Mouse (Mus musculus): ENCODE data around the gene Fgf15.
A peak's percentile ranks its signal among the peaks of the same experiment; 100 is the strongest.
"Not testable (repeated sequence)": the region's sequence is repeated elsewhere in the genome, so short reads cannot be mapped to it uniquely, and the experiment has no call there.

The Fgf15 gene

DNA sequence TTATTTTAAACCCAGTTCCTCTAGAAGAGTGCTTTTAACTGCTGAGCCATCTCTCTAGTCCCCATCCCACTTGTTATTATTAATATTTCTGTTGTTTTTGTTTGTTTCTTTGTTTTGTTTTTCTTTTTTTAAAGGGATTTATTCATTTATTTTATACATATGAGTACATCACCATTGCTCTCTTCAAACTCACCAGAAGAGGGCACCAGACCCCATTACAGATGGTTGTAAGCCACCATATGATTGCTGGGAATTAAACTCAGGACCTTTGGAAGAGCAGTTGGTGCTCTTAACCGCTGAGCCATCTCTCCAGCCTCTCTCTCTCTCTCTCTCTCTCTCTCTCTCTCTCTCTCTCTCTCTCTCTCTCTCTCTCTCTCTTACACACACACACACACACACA, 5.7 kb upstream of the Fgf15 start:
- DNase-seq (ENCODE audit: low spot score) = not testable (repeated sequence)

DNA sequence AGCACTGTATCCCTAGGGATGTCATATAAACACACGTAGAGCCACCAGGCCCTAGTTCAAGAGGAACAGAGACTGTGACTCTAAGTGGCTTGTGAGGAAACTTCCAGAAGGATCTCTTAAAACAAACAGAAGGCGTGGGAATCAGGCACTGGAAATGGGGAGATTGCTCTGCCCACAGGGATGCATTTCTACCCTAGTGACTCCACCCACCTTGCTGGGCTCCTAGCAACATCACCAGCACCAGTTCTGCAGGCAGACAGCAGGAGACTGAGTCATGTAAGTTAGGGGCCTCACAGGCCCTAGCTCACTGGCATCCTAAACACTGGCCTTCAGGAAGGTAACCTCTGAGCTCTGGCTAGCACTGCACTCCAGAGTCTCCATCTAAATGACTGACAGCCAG, 4.5 kb upstream of the Fgf15 start:
- DNase-seq (ENCODE audit: low spot score) = no peak

DNA sequence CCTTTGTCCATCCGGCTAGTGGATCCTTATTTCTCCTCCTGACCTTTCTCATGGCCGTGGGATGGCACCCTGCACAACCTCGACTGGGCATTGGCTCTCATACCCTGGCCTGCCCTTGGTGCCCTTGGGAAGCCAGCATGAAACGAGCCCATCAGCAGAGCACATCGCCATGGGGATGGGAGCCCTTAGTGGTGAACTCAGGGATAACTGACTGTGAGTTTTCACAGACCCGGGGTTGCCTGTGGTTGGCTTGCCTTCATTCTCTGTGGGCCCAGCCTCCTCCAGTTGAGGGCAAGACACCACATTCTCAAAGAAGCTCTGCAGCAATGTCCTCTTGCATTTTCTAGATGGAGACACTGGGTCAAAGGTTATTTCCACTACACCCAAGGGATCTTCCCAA, 4.0 kb upstream of the Fgf15 start:
- DNase-seq (ENCODE audit: low spot score) = no peak

DNA sequence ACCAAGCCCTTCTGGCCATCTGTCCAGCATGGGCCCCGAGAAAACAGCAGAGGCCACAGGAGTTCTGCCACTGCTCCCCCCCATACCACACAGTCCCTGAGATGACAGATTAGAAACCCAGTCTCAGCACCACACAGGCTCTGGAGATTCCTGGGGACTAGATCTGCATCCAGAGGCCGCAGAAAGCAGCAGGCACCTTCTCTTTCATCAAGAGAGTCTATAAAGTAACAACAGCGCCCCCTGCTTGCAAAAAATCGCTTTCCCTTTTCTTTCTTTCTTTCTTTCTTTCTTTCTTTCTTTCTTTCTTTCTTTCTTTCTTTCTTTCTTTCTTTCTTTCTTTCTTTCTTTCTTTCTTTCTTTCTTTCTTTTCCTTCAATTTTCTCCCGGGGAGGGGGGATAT, 2.1 kb upstream of the Fgf15 start:
- no peak for DNase-seq (ENCODE audit: low spot score)

DNA sequence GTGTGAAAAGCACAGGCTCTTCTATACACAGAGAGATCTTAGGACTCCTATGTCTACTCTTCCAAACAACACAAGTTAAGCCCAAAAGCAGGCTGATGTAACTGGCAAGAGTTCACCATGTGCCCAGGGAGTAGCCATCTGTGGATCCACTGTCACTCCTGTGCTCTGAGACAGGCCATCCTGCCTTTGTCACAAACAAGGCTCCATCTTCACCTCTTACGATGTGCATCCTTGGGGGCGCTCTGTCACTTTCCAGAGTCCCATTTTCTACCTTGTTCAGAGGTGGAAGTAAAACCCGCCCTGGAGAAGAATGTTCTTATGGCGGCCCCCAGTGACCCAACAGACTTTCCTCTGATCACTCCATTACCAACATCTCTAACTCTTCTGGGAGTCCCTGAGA, 1.6 kb upstream of the Fgf15 start:
- no peak for DNase-seq (ENCODE audit: low spot score)

DNA sequence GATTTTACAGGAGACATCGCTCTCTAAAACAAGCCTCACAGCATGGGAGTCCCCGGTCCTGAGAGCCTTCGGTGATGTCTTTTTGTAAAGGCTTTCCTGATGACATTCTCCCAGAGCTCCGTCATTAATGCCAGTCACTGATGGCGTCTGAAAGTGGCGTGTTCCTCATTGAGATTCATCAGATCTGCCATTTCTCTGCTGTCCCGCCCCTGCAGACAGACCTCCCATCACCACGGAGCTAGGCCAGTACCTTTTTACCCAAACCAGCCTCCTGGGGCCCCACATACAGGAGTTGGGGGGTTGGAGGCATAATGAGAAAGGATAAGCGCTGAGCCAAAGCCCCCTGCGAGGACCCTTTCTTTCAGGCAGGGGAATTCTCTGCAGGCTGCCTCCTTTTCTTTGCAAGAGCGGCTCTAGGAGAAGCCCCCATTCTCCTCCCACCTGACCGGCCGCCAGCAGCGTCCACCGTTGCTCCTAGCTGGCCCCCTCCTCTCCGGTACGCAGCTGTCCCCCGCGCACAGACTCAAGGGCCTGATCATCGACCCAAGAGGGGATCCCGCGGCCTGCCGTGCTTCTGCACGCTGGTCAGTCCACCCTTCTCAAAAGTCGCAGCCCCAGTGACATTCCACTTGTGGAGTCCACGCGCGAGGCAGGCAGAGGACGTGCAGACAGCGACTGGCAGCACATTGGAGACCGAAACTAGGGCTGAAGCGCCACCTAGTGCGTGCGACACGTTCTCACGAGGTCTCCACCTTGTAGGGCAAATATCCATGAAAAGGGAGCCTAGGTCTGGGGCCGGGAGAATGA, 823 bp upstream of the Fgf15 start:
- DNase-seq (ENCODE audit: low spot score) = no peak

DNA sequence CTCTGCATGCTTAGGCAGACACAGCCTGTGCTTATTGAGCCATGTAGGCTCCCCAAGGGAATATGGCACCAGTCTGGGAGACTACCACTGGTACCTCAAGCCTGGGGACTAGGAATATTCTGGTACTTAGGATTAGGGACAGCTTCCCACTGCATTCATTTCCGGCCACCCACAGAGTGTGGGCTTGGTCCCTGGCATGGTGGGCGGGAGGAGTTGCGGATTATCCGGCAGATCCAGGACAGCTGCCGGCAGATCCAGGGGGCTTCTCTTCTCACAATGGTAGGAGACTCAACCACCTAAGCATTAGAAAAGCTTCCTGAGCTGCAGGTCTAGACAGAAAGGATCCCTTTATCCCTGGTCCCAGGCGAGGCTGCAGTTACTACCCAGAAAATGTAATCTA, 2.2 kb downstream of the Fgf15 start:
- no peak for DNase-seq (ENCODE audit: low spot score)

DNA sequence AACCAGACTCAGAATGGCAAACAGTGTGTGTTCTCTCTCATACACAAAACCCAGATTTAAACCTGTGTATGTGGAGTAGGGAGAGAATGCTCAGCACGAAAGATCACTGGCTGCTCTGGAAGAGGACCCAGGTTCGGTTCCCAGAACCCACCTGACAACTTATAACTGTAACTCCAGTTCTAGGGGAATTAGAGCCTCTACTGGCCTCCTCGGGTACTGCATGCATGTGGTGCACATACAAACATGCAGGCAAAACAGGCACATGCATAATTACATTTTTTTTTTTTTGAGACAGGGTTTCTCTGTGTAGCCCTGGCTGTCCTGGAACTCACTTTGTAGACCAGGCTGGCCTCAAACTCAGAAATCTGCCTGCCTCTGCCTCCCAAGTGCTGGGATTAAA, 9.2 kb downstream of the Fgf15 start:
- not testable (repeated sequence) for DNase-seq (ENCODE audit: low spot score)

DNA sequence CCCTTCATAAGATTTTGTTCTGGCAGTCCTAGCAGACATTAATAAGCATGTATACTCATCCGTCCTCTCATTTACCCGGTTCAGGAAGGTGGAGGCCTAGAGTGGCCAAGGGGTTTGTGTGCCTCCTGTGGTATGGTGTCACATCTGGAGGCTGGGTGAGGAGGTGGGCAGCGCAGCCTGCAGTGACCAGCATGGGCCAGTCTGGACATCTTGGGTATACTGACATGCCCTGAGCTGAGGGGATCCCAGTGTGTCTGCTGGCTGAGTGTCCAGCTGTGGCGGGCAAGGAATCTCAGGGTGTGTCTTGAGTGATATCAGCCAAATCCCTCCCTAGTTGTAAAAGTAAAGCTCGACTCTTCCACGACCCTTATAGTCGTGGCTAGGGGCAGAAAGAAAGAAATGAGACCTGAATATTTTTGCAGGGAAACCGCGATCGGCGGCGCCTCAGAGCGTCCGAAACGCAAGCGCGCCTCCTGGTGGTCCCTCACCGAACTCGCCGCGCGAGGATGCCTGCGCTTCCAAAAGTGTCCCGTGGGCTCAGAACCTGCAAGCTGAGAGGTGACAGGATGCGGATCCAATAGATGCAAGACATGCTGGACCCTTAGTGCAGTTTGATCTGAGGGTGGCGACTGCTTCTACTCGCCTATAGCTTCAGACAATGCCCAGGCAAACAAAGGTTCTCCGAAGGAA, 10.5 kb downstream of the Fgf15 start:
- no peak for DNase-seq (ENCODE audit: low spot score)

DNA sequence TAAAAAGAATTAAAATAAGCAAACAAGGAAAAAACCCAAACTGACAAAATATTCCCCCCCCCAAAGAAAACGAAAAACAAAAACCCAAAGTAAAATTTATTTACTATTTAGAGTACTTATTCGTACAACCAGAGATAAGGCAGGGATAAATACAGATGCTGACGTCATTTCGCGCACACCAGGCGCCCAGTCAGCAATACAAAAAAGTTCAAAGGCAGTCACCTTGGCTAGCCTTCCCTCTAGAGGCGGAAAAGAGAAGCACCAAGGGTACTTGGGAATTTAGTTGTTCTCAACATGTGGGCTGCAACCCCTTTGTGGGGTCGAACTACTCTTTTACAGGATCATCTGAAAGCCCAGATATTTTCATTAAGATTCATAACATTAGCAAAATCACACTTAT, 11.5 kb downstream of the Fgf15 start:
- DNase-seq (ENCODE audit: low spot score) = no peak

DNA sequence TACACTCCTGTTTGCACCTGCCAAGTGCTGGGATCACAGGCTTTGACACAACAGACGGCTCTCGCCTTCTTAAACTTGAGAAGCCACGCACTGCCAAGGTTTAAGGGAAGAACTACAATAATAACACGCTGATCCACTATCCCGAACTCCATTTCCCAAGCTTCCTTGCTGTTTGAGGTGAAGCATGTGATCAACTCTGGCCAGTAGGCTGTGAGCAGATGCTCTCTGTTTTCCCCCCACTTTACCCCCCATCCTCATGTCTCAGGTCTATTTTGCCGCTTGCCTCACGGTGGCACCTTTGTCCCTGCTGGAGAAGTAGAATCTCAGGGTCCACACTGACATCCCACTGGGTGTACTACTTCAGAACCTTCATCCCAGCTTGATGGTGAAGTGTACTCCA, 12.4 kb downstream of the Fgf15 start:
- DNase-seq (ENCODE audit: low spot score) = no peak

DNA sequence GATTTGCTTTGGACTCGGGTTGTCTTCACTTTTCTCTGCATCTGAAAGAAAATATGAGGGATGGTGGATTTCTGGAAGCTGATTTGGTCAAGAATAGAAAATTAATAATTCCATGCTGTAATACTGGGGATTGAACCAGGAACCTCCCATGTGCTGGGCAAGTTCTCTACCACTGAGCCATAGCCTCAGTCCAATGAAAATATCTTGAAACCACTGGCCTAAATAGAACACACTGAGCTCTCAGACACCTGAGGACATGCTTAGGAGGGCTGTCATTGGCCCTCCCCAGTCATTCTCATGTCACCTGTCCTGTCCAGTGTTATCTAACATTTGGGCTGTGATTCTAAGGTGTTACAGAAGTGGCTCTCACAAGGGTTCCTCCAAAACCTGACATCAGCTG, 14.8 kb downstream of the Fgf15 start:
- no peak for DNase-seq (ENCODE audit: low spot score)

DNA sequence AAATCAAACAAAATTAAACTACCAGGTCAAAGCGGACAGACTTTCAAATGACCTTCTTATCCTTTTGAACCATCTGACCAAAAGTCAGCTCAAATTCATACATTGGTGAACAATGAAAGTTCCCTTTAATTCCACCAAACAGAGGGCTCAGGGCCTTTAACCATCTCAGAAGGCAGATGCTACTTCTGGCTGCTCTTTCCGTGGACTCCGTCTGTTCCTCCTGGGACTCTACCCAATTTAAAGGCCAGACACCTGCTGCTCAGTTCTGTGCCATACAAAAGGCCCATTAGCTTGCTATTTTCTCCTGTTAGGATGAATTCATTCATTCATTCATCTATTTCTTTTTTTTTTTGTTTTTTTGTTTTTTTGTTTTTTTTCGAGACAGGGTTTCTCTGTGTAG, 16.6 kb downstream of the Fgf15 start:
- no peak for DNase-seq (ENCODE audit: low spot score)

DNA sequence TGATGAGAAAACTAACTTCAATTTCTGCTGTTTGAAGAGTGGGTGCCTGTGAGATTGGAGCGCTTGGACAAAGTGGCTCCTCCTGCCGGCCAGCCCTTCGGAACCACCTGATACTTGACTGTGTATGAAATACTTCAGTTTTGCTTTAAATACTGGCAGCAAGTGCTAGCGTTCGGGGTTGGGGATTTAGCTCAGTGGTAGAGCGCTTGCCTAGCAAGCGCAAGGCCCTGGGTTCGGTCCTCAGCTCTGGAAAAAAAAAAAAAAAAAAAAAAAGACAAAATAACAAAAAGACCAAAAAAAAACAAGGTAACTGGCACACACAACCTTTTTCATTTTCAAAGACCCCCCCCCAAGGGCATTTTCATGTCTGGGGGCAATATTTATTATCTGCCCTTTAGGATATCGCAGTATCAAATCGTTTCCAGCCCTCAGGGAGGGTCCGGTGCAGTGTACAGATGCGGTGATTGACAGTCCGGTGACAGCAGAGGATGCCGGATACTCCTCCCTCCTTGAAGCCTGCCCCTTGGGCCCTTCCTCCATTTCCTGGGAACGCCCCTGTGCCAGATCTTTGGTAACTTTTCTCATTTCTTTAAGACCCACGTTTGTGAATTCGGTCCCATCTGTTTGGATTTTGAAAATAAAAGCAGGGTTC, 18.1 kb downstream of the Fgf15 start:
- peak; percentile 75 for DNase-seq (ENCODE audit: low spot score)

DNA sequence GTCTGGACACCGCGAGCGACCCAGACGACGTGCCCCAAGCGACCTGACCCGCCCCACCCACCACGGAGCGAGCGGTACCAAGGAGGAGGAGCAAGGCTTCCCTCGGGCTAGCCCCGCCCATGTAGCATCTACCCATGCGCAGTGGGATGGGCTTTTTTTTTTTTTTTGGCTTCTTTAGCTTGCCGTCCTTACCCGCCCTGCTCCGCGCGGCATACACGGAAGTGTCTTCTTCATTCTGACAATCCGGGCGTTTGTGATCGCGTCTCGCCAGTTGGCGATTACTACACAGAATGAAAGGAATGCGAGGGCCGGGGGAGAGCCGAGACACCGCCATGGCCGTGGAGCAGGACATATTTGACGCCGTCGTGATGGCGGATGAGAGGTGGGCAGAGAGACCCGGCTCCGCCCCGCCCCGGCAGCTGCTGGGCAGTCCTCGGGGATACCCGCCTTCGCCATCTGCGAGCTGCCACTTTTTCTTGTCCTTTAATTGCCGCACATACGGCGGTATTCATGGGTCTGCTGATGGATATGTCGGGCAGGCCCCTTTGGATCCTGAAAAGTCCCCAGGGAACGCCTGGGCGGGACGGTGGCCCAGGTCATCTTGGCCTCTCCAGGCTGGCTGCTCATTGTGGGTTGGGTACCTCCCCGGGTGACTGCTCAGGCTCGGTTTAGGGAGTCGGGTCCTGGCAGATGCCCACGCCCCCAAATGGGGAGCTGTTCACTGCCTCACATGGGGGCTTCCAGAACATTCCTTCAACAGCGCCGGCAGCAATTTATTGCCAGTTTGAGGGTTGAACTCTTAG, 18.8 kb downstream of the Fgf15 start, which contains the start of gene LTO1:
Gene LTO1 (plus strand): TSS at position 153 of the 803 bp plus-strand sequence.
- DNase-seq (ENCODE audit: low spot score) = no peak

DNA sequence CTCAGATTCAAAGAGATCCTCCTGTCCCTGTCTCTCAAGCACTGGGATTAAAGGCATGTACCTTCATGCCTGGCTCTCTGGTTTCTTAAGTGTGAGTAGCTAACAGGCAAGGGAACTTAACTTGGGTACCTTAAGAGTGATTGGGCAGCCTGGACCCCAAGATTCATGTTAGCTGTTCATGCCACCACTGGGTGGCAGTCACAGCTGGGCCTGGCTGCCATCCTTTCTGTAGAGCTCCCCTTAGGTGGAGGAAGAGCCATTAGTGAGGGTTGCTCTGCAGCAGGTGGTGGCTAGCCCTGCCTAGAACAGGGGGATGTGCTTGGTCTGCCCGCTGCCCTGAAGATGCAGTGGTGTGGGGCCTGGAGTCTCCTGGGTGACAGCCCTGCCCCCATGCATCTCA, 22.5 kb downstream of the Fgf15 start:
- DNase-seq (ENCODE audit: low spot score) = no peak

DNA sequence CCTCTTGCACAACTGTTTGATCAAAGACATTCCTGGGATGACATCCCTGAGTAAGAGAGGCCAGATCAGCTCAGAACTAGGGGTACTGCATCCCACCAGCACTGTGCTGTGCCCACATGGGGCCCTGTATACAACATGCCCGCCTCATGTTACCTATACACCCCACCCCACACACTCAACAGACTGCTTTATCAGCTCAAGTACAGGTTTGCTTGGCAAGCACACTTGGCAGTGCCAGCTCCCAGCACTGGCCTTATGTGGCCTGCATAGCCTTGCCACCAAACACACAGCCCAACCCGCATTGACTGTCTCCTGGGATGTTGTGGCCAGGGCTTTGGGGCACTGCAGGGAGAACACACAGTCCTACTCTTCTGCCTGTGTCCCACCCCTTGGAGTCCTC, 31.3 kb downstream of the Fgf15 start:
- DNase-seq (ENCODE audit: low spot score) = no peak

DNA sequence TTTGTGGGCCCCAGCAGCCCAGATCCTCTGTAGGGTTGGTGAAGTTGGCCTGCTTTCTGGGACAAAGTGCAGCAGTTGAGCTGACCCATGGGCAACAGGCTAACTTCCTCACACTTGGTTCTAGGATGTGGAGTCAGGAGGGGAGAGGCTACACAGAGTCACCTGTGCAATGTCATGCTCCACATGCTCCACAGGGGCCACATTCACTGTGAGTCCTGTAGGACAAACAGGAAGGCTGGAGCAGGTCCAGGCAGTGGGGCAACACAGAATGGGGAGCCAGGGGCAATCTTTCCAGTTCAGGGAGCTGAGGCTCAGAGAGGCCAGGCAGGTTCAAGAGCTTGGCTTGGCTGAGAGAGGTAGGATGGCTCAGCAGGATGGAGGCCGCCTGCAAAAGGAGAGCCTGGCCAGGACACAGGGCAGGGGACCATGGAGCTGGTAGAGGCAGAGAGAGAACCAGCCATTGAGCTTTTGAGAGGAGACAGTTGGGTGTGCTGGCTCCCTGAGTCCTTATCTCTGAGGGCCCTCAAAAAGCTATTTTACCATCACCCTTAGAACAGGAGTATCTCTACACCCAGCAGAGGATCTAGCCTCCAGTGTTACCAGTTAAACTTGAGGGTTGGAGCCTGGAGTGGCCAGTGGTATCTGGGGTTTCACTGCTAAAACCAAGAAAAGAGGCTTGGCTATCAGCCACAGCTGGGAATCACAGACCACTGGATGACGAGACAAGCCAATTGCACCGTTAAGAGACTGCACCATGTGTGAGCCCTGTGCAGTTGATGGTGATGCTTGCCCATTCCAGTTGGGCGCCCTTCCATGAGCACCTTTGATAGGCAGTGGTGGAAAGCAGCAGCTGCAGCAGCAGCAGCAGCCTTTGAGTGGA, 31.9 kb downstream of the Fgf15 start:
- DNase-seq (ENCODE audit: low spot score) = no peak

DNA sequence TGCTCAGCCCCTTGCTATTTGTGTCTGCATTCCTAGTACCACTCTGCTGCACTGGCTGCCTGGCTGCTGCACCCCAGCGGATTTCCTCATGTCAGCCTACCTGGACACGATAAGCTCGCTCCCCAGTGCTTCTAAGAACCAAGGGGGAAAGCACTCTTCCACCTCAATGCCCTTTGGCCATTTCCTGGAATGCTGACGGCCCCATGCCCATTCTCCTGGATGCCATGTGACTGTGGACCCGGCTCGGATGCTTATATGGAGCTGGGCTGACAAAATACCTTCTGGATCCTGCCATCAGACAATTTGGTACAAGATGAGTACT, 32.5 kb downstream of the Fgf15 start:
- no peak for DNase-seq (ENCODE audit: low spot score)

DNA sequence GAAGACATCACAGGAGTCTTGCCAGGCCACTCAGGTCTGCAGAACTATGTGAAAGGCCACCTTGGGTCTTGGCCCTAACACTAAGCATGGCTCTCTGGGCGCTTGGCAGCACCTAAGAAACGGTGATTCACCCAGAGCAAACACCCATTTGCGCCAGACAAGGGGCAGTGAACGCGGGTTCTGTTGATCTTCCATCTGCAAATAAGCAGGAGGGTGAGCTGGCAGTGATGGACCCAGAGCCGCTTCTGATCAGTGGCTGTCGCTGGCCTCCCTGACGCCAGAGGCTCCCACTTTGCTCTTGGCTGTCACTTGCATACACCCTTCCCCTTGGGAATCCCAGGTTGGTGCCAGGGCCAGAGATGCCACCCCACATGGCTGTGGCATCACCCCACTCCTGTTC, 33.2 kb downstream of the Fgf15 start:
- DNase-seq (ENCODE audit: low spot score) = no peak

DNA sequence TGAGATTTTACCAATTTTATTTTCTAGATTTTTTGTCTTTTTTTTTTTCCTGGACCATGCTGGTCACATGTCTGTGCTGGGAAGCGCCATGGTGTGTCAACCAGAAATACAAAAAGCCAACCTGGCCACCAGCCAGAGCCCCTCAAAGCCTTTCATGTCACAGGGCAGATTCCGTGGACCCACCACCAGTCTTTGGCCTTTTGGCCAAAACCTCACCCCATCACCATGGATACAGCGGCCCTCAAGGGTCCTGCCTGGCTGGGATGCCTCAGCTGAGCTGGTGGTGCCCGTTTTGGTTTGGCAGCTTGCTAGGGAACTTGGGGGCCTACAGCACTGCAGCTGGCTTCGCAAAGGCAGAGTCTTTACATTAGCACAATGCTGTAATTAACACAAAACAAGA, 33.6 kb downstream of the Fgf15 start:
- DNase-seq (ENCODE audit: low spot score) = no peak

DNA sequence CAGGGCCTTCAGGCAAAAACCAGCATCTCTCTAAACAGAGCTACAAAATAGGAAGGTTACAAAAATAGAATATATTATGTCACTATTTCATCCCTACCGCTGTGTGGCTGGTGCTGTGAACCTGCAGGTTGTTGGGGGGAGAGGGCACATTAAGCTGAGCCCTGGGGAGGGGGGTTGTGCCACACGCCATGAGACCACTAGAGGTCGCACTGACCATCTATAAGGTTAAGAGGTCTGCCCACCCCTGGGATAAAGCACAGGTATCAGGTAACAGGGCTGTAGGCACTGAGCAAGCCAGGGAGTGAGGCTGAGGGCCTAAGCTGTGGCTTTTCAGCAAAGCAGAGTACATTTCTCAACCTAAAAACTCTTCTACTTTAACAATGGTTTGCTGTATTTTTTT, 35.4 kb downstream of the Fgf15 start:
- no peak for DNase-seq (ENCODE audit: low spot score)

All from layer of hippocampus, adult 9-10 months (tissue).